Mouse (Mus musculus) heart, embryonic 11.5 days (tissue): ENCODE measurements around the gene Gli3. TPM values are rescaled to one million over a fixed set of nuclear protein-coding genes. Genes with fewer than 3 reads are reported as not detected.

Experiments used
- ATAC-seq: fragments of 200-750 bp; cut with Nextera tagmentation; replicated peaks from 2 replicates; pipeline ENCODE4 v1.8.0; 2017; ENCODE audit warnings: moderate library complexity; ENCODE audit not compliant: insufficient number of reproducible peaks, low FRiP score, low TSS enrichment
- H3K27ac ChIP-seq: fragments of 300-500 bp; sonication (generic); 2 replicates; pipeline ENCODE4 v1.5.1; 2014; ENCODE audit warnings: mild to moderate bottlenecking, low read depth, low read length
- H3K27me3 ChIP-seq: fragments of 300-500 bp; sonication (generic); 2 replicates; pipeline ENCODE4 v1.6.1; 2014; ENCODE audit warnings: mild to moderate bottlenecking, low read length, mixed read lengths; ENCODE audit not compliant: control insufficient read depth, insufficient read depth
- H3K36me3 ChIP-seq: fragments of 300-500 bp; sonication (generic); 2 replicates; pipeline ENCODE4 v1.6.1; 2014; ENCODE audit warnings: mild to moderate bottlenecking, low read length, moderate library complexity, mixed read lengths; ENCODE audit not compliant: control insufficient read depth, insufficient read depth
- H3K4me1 ChIP-seq: fragments of 300-500 bp; sonication (generic); 2 replicates; pipeline ENCODE4 v1.6.1; 2014; ENCODE audit warnings: low read length; ENCODE audit not compliant: control insufficient read depth, insufficient read depth
- H3K4me2 ChIP-seq: fragments of 300-500 bp; sonication (generic); 2 replicates; pipeline ENCODE4 v1.6.1; 2014; ENCODE audit warnings: mild to moderate bottlenecking, moderate library complexity
- H3K4me3 ChIP-seq: fragments of 300-500 bp; sonication (generic); 2 replicates; pipeline ENCODE4 v1.5.1; 2014; ENCODE audit warnings: low read depth, low read length
- H3K9ac ChIP-seq: fragments of 300-500 bp; sonication (generic); 2 replicates; pipeline ENCODE4 v1.6.1; 2014; ENCODE audit warnings: mild to moderate bottlenecking, low read depth, low read length, moderate library complexity
- H3K9me3 ChIP-seq: fragments of 300-500 bp; sonication (generic); replicated peaks from 2 replicates; pipeline ENCODE4 v1.6.1; 2016; ENCODE audit warnings: low read length; ENCODE audit not compliant: control insufficient read depth
- WGBS: fragments of 180-500 bp; shearing (Covaris S2); extraction: QIAGEN DNeasy Blood & Tissue Kit; methylation state at CpG from one replicate; pipeline ENCODE4 v1.1.7; 2014; ENCODE audit not compliant: insufficient replicate concordance; 5-methylcytosine and 5-hydroxymethylcytosine counted together
- polyA plus RNA-seq: library from polyadenylated mRNA; unstranded; fragments of >200 nt; fragmentation: Nextera tagmentation; extraction: Ambion mirVana; gene quantifications from 2 replicates; pipeline ENCODE4 v1.2.1, GENCODE M21; 2014

Gene Gli3
- polyA plus RNA-seq, 1 experiment from 2014 or later: 11.4 TPM

GRCm38 (mm10) chr13:15688826-15689501 is 225.9 kb downstream of the Gli3 start:
- H3K27ac ChIP-seq: no peak overlapping the region
- no peaks in the 10 kb centered on the region for H3K27me3 ChIP-seq
- no peaks in the 10 kb centered on the region for H3K9me3 ChIP-seq
- WGBS: 78% methylated on average over 5 of the region's 5 CpGs
- H3K4me3 ChIP-seq: no peak overlapping the region
- no peak overlapping the region for H3K4me2 ChIP-seq
- no peak overlapping the region for H3K9ac ChIP-seq
- H3K4me1 ChIP-seq: no peaks in the 10 kb centered on the region
- no peaks in the 10 kb centered on the region for H3K36me3 ChIP-seq
- no peak for ATAC-seq

- H3K9ac ChIP-seq: no peak overlapping the region
- no peak overlapping the region for H3K4me2 ChIP-seq
- H3K9me3 ChIP-seq: no peaks in the 10 kb centered on the region
- no peak for ATAC-seq
- H3K4me3 ChIP-seq: no peak overlapping the region
- no peaks in the 10 kb centered on the region for H3K4me1 ChIP-seq
- WGBS: 64% methylated on average over 5 of the region's 5 CpGs
- no peaks in the 10 kb centered on the region for H3K27me3 ChIP-seq
- no peaks in the 10 kb centered on the region for H3K36me3 ChIP-seq
- no peak overlapping the region for H3K27ac ChIP-seq
Measured at GRCm38 (mm10) chr13:15691751-15692464, 228.9 kb downstream of the Gli3 start.

- ATAC-seq: no peak
- Histone ChIP-seq H3K36me3 (no peaks in the 10 kb centered on the region), H3K4me3 (no peak overlapping the region), H3K4me2 (no peak overlapping the region), H3K9me3 (no peaks in the 10 kb centered on the region), H3K9ac (no peak overlapping the region), H3K4me1 (no peaks in the 10 kb centered on the region), H3K27ac (no peak overlapping the region), H3K27me3 (no peaks in the 10 kb centered on the region)
Measured at GRCm38 (mm10) chr13:15692465-15692809, 229.4 kb downstream of the Gli3 start.

- no peaks in the 10 kb centered on the region for H3K36me3 ChIP-seq
- WGBS: 84% methylated on average over 4 of the region's 4 CpGs
- H3K4me3 ChIP-seq: no peak overlapping the region
- no peak overlapping the region for H3K27ac ChIP-seq
- no peak overlapping the region for H3K9ac ChIP-seq
- no peaks in the 10 kb centered on the region for H3K4me1 ChIP-seq
- H3K9me3 ChIP-seq: no peaks in the 10 kb centered on the region
- H3K27me3 ChIP-seq: no peaks in the 10 kb centered on the region
- no peak for ATAC-seq
- H3K4me2 ChIP-seq: no peak overlapping the region
Measured at GRCm38 (mm10) chr13:15698284-15698683, 235.2 kb downstream of the Gli3 start.

GRCm38 (mm10) chr13:15699116-15699515 is 236.1 kb downstream of the Gli3 start:
- no peaks in the 10 kb centered on the region for H3K36me3 ChIP-seq
- H3K27ac ChIP-seq: no peak overlapping the region
- H3K4me3 ChIP-seq: no peak overlapping the region
- ATAC-seq: no peak
- no peaks in the 10 kb centered on the region for H3K27me3 ChIP-seq
- 75% methylated on average over 6 of the region's 6 CpGs for WGBS
- H3K4me2 ChIP-seq: no peak overlapping the region
- no peaks in the 10 kb centered on the region for H3K9me3 ChIP-seq
- H3K4me1 ChIP-seq: no peaks in the 10 kb centered on the region
- no peak overlapping the region for H3K9ac ChIP-seq

- Histone ChIP-seq H3K4me3 (no peak overlapping the region), H3K36me3 (no peaks in the 10 kb centered on the region), H3K27ac (no peak overlapping the region), H3K4me2 (no peak overlapping the region), H3K9ac (no peak overlapping the region), H3K9me3 (no peaks in the 10 kb centered on the region), H3K4me1 (peaks cover 7% of the 10 kb centered on the region; the same call in 1 of the 2 replicates), H3K27me3 (no peaks in the 10 kb centered on the region)
- 87% methylated on average over 8 of the region's 8 CpGs for WGBS
- no peak for ATAC-seq
Measured at GRCm38 (mm10) chr13:15704669-15705068, 241.6 kb downstream of the Gli3 start.

- WGBS: 26% methylated on average over 4 of the region's 4 CpGs
- no peak overlapping the region for H3K4me2 ChIP-seq
- ATAC-seq: no peak
Measured at GRCm38 (mm10) chr13:15707481-15707881, 244.4 kb downstream of the Gli3 start.

GRCm38 (mm10) chr13:15713486-15713885 is 250.5 kb downstream of the Gli3 start:
- Histone ChIP-seq H3K4me3 (no peak overlapping the region), H3K27ac (no peak overlapping the region), H3K36me3 (no peaks in the 10 kb centered on the region), H3K27me3 (no peaks in the 10 kb centered on the region), H3K9ac (no peak overlapping the region), H3K9me3 (no peaks in the 10 kb centered on the region), H3K4me1 (no peaks in the 10 kb centered on the region), H3K4me2 (no peak overlapping the region)
- 88% methylated on average over 7 of the region's 7 CpGs for WGBS
- ATAC-seq: no peak

More at GRCm38 (mm10) chr13:15707481-15707881, 244.4 kb downstream of the Gli3 start:
- Histone ChIP-seq H3K36me3 (no peaks in the 10 kb centered on the region), H3K27me3 (no peaks in the 10 kb centered on the region), H3K4me1 (peaks cover 7% of the 10 kb centered on the region; the same call in 1 of the 2 replicates), H3K27ac (no peak overlapping the region), H3K4me3 (no peak overlapping the region), H3K9me3 (no peaks in the 10 kb centered on the region), H3K9ac (no peak overlapping the region)

- Histone ChIP-seq H3K27me3 (no peaks in the 10 kb centered on the region), H3K36me3 (no peaks in the 10 kb centered on the region), H3K9me3 (no peaks in the 10 kb centered on the region), H3K4me1 (no peaks in the 10 kb centered on the region), H3K4me2 (no peak overlapping the region), H3K9ac (no peak overlapping the region), H3K27ac (no peak overlapping the region), H3K4me3 (no peak overlapping the region)
- 90% methylated on average over 4 of the region's 4 CpGs for WGBS
- ATAC-seq: no peak
Measured at GRCm38 (mm10) chr13:15714331-15714725, 251.3 kb downstream of the Gli3 start.
